Mouse (Mus musculus): ENCODE measurements around the gene Gm4756.

GRCm38 (mm10) chr12:72681919-72682318 is 32.5 kb upstream of the Gm4756 start:
- TF ChIP-seq POLR2A (IDR thresholded peaks at IDR 0.05; ENCODE audit: control insufficient read depth, extremely low read depth, insufficient read depth, low read length, poor library complexity) (no peak), CTCF (IDR thresholded peaks at IDR 0.05; ENCODE audit: borderline replicate concordance, control insufficient read depth, extremely low read depth, insufficient read depth, low read length, poor library complexity) (no peak)
